Mouse (Mus musculus): Measurements from ENCODE around the gene Rpa2. TPM values are rescaled to one million over a fixed set of nuclear protein-coding genes. Genes with fewer than 3 reads are reported as not detected.
"Not testable (repeated sequence)": the region's sequence is repeated elsewhere in the genome, so short reads cannot be mapped to it uniquely, and the experiment has no call there.

The Rpa2 gene
- 10 to 100 TPM; 11.4 to 17.0 (median 12.4) TPM for total RNA-seq (2022)

GRCm38 (mm10) chr4:132767914-132768876, at the start of gene Rpa2:
Rpa2 (plus strand) TSS chr4:132768332.
- DNase-seq, result peak; percentile 98

- DNase-seq, result no peak
Measured at GRCm38 (mm10) chr4:132728233-132728632, 39.9 kb upstream of the Rpa2 start.

- DNase-seq, result no peak
Measured at GRCm38 (mm10) chr4:132731616-132732015, 36.5 kb upstream of the Rpa2 start.

GRCm38 (mm10) chr4:132732148-132732684, 35.9 kb upstream of the Rpa2 start, which contains the start of gene Xkr8:
Xkr8 (minus strand) TSS chr4:132732546.
- peak; percentile 86 for DNase-seq

GRCm38 (mm10) chr4:132733071-132733770, 34.9 kb upstream of the Rpa2 start:
- no peak for DNase-seq

GRCm38 (mm10) chr4:132734766-132735165, 33.4 kb upstream of the Rpa2 start:
- no peak for DNase-seq

- DNase-seq, result no peak
Measured at GRCm38 (mm10) chr4:132735389-132735788, 32.7 kb upstream of the Rpa2 start.

- DNase-seq, result no peak
Measured at GRCm38 (mm10) chr4:132735894-132736293, 32.2 kb upstream of the Rpa2 start.

GRCm38 (mm10) chr4:132737154-132737553, 31.0 kb upstream of the Rpa2 start:
- not testable (repeated sequence) for DNase-seq

GRCm38 (mm10) chr4:132741491-132741890, 26.6 kb upstream of the Rpa2 start:
- no peak for DNase-seq

GRCm38 (mm10) chr4:132743992-132744911, 23.9 kb upstream of the Rpa2 start:
- peak; percentile 19 for DNase-seq

GRCm38 (mm10) chr4:132746911-132747517, 21.1 kb upstream of the Rpa2 start:
- DNase-seq, result no peak

- DNase-seq, result peak; percentile 17
Measured at GRCm38 (mm10) chr4:132747664-132748259, 20.4 kb upstream of the Rpa2 start.

GRCm38 (mm10) chr4:132748778-132749177, 19.4 kb upstream of the Rpa2 start:
- DNase-seq, result no peak

GRCm38 (mm10) chr4:132749258-132749982, 18.7 kb upstream of the Rpa2 start:
- no peak for DNase-seq

- no peak for DNase-seq
Measured at GRCm38 (mm10) chr4:132752992-132753391, 15.1 kb upstream of the Rpa2 start.

- DNase-seq, result peak; percentile 77
Measured at GRCm38 (mm10) chr4:132756974-132757373, 11.2 kb upstream of the Rpa2 start, which contains the start of gene Smpdl3b. Smpdl3b (minus strand) TSS chr4:132757252.

- no peak for DNase-seq
Measured at GRCm38 (mm10) chr4:132757633-132758351, 10.3 kb upstream of the Rpa2 start.

GRCm38 (mm10) chr4:132760296-132760695, 7.8 kb upstream of the Rpa2 start:
- no peak for DNase-seq

- DNase-seq, result no peak
Measured at GRCm38 (mm10) chr4:132762602-132763001, 5.5 kb upstream of the Rpa2 start.

All from adrenal gland, adult 8-10 months (tissue).